Mouse (Mus musculus) right cerebral cortex, postnatal 14 days (tissue): Measurements from ENCODE around the gene Hvcn1.
"Not testable (repeated sequence)": the region's sequence is repeated elsewhere in the genome, so short reads cannot be mapped to it uniquely, and the experiment has no call there.

Experiments used
- DNase-seq: peaks from one replicate; pipeline ENCODE4 v3.0.0; 2022

Hvcn1 gene

DNA sequence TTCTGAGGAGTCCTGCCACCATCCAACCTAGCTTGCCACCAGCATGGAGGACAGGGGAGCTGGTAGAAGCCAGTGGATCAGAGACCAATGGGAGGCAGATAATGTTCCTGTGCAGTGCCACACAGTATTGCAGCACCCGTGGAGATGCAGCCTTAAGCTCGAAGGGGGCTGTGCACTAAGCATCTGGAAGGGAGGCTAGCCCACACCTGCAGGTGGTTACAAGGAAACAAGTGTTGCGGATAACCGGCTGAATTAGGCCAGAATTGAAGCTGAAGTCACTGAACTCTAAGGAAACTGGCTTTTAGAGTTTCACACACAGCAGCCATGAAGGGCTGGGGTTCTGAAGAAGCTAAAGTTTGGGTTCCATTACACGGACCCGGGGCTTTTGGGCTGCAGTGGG lies 2.3 kb downstream of the Hvcn1 start:
- no peak for DNase-seq

DNA sequence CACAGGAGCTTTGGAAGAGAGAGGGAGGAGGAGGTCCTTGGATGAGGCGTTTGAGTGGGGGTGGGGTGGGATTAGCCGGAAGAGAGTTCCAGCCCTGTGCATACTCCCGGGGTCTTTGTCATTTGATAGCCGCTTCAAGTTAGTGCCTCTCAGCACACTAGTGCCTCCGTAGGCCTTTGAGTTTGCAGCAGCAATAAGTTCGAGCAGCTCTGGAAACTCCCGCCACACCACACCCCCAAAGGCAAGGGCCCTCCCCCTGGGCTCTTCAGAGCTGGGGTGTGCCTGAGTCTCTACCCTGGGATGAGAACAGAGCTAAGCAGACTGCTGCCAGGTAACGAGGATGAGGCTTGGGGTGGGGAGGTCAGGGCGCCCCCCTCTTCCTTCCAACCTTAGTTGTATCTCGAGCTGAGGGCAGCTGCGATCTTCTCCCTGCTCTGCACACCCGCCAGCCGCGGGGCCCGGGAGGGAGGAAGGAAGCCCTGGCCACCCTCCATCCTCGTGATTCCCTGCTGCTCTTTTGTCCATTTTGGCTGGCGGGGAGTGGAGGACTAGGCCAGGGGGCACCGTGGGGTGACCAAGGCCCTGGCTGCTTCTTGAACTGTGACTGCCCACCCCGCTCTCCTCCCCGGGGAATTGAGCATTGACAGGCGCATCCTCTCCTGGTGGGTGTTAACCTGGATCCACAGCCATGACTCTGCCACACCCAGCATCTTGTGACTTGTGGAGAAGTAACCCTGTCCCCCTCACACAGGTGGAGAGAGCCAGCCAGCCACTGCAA lies 3.2 kb downstream of the Hvcn1 start:
- DNase-seq = no peak

- no peak for DNase-seq
Measured at GRCm38 (mm10) chr5:122210890-122211289, 4.3 kb downstream of the Hvcn1 start.

DNA sequence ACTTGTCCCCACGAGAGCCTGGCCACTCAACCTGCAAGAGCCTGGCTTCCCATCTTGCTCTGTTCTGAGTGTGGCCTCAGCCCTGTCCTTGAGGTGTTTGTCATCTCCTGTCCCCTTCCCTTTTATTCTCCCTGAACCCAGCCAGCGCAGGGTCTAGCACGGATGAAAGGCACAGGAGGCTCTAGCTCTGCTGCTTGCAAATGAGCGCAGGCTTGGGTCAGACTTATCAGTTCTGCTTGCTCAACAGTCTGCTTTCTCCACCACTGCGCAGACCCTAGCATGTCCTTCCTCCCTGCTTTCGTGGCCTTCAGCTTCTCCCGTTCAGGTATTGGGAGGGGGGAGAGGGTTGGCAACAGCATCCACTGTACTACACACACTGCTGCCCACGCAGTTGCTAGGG lies 5.5 kb downstream of the Hvcn1 start:
- no peak for DNase-seq

GRCm38 (mm10) chr5:122212820-122213219 lies 6.2 kb downstream of the Hvcn1 start:
- DNase-seq = not testable (repeated sequence)

- DNase-seq = no peak
Measured at GRCm38 (mm10) chr5:122213861-122214260, 7.3 kb downstream of the Hvcn1 start.

DNA sequence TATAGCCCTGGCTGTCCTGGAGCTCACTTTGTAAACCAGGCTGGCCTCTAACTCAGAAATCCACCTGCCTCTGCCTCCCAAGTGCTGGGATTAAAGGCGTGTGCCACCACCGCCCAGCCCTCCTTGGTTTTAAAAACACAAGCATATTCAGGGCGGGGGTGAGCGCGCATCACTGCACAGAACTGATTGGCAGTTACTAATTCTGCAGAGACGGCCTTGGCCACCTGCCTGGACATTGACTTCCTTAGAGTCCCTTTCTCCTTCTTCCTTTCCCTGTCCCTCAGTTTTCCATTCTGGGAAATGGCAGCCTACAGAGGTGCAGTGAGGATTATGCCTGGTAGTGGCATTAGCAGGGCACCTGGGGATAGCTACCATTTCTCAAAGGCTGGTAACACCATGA lies 11.0 kb downstream of the Hvcn1 start:
- no peak for DNase-seq

DNA sequence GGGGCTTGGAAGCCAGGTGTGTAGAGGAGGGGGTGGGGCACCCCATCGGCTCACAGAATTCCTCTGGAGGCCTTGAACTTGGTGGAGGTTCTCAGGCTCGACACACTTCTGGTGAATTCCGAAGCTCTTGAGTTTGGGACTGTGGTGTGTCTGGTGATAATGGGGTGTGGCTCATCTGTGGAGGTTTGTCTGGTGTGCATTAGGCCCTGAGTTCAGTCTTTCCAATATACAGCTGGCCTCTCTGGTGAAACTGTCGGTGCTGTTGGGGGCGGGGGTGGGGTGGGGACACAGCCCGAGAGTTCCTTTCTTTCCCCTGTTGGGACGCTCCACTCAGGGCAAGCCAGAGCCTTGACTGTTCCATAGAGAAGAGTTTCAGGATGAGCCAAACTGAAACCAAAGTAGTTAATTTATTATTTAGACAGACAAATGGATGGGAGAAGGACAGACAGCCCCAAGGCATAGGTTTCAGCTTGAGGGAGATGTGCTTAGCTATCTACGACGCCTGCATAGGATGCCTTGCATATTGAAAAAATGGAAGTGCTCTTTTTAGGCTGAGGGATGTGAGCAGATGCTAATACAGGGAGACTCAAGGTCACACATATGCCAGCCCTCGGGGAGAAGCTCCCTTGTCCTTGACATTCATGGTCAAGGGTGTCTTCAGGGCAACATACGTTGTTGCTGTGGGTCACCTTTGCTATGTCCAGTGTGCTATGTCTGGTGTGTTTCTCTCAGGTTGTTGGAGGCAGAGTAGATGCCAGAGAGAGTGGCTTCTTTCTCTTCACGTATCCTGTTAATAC lies 11.7 kb downstream of the Hvcn1 start:
- no peak for DNase-seq

DNA sequence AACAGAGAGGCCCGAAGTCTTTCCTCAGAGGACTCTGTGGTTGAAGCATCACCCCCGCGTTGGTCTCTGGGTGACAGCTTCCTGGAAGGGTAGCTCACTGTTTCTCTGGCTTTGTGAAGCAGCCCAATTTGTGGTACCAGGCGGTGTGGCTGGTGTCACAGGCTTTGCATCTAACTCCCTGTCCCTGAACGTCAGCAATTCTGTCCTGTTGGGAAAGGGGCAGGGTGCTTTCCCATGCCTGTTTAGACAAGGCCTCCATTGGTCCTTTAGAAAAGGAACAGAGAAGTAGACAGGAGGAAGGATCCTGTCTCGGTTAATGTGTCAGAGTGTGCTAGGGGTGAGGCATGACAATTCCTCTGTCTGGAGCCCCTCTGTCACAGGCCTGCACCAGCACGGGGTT lies 12.3 kb downstream of the Hvcn1 start:
- DNase-seq = no peak

- DNase-seq = no peak
Measured at GRCm38 (mm10) chr5:122219655-122220629, 13.3 kb downstream of the Hvcn1 start.

DNA sequence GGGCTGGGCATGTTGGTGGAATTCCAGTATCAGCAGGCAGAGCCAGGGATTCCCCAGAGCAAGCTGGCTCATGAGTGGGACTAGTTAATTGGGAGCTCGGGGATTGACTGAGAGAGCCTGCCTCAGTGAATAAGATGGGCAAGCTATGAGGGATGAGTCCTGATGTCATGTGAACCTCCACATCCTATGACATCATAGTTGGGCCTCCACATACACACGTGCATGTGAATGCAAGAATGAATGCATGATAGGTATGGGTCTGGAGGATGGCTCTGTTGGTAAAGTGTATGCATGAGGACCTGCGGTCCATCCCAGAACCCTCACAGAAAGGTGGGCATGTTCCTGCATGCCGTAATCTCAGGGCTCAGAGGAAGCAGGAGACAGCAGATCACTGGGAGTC lies 14.5 kb downstream of the Hvcn1 start:
- no peak for DNase-seq

- no peak for DNase-seq
Measured at GRCm38 (mm10) chr5:122224291-122224690, 17.7 kb downstream of the Hvcn1 start.

GRCm38 (mm10) chr5:122228271-122228765 lies 21.7 kb downstream of the Hvcn1 start:
- no peak for DNase-seq

DNA sequence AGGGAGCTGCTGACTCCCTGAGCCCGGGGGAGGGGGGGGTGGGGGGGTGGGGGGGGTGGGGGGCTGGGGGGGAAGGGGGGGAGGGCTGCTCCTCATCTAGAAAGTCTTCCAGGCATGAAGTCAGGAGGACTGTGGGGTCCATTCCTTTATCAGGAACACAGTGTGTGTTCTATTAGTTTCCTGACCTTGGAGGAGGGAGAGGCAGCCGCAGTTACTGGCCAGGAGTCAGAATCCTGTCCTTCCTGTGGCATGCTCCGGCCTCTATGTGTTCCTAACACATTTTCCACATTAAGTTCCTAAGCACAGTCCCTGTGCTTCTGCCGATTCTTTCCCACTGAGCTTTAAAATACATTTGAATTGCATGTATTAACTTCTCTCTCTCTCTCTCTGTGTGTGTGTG lies 22.2 kb downstream of the Hvcn1 start:
- no peak for DNase-seq

DNA sequence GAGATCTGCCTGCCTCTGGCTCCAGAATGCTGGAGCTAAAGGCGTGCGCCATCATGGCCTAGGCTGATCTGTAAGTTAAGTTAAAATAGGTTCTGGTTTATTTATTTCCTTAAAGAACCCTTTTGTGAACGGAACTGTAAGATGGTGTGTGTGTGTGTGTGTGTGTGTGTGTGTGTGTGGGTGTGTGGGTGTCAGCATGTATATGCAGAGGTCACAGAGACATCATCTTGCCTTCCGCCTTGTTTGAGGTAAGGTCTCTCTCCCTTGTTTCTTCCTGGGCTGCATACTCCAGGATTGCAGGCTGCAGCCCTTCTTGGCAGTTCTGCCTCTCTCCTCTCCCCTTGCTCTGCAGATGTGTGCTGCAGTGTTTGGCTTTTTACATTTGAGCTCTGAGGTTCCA lies 24.2 kb downstream of the Hvcn1 start:
- DNase-seq = no peak

GRCm38 (mm10) chr5:122231431-122231830 lies 24.8 kb downstream of the Hvcn1 start:
- DNase-seq = no peak

DNA sequence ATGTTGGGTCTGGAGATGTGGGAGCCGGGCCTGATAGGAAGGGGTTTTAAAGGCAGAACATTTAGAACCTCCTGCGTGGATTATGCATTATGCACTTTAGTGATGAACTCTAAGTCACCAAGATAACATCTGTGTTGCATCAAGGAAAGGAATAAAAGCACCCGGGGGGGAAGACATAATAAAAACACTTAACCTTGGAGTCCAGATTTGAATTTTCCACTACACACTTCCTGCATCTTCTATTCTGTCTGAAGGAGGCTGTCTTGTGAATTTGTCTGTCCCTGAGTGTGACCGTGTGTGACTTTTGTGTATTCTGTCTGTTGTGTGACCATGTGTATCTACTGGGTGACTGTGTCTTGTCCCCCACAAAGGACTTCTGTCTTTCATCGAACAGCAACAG lies 25.4 kb downstream of the Hvcn1 start:
- no peak for DNase-seq

- no peak for DNase-seq
Measured at GRCm38 (mm10) chr5:122233077-122233581, 26.5 kb downstream of the Hvcn1 start.

GRCm38 (mm10) chr5:122233695-122234094 lies 27.1 kb downstream of the Hvcn1 start:
- no peak for DNase-seq

- DNase-seq = no peak
Measured at GRCm38 (mm10) chr5:122234319-122235195, 28.0 kb downstream of the Hvcn1 start.

GRCm38 (mm10) chr5:122235196-122235836 lies 28.7 kb downstream of the Hvcn1 start:
- DNase-seq = no peak
